Mouse (Mus musculus) megakaryocyte, embryonic 14.5 days (primary cell): ENCODE data around the gene Sema5a.

Source experiments
- FLI1 ChIP-seq: IDR thresholded peaks from 2 replicates; pipeline ENCODE4 v1.6.1; 2012; ENCODE audit warnings: low read length, inconsistent platforms, mixed read lengths
- GATA1 ChIP-seq: IDR thresholded peaks from 3 replicates; pipeline ENCODE4 v1.6.1; 2012; ENCODE audit warnings: mixed read lengths, low read length, inconsistent platforms, borderline replicate concordance

DNA sequence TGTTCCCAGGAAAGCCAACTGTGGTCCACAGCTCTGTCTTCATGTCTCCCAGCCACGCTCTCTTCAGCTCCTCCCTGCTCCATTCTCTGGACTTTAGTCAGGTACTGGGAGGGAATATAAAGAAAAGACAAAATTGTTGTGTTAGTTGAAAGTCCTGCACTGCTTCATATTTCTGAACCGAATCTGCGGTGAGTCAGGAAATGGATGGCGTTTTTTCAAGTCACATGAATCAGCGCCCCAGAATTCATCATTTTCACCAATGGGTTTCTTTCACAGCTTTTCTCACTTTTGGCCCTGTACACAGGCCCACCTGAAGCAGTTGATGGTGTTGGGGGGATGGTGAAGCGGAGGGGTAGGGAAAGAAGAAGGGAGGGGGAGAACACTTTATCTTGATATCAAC, 2.9 kb upstream of the Sema5a start:
- TF ChIP-seq GATA1 (no peak), FLI1 (no peak)
